Comparison of ENCODE assay signal across 8 mouse cellular contexts in the genomic region with DNA sequence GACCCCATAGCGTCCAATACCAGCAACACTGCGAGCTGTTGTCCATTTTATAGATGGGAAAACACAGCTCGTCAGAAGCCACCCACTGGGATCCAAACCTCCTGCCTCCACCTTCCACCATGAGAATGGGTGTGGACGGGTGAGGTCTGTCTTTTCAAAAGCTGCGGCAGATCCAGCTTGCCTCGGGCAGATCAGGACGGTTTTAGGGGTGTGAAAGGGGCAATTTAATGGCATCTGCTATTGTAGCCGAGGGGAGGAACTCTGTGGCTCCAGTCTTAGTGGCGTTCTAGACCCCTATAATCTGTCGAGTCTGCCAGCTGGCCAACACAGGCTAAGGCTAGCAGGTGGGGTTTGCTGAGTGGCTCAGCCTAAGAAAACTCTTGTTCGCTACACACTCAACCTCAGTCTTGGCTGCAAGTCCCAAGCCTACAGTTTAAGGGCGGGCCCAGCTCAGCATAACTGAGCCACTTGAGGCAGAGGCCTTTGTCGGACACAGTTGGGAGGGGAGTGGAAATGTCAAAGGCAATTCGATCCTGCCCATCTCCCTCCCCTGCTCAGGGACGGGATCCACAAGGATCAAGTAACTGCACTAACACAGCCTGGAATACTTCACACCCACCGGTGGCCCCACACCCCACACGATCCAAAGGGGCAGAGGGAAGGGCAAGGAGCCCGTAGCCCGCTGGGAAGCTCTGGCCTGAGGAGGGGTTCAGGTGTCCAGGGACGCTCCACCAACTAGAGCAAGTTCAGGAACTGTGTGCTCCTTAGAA. TPM values are rescaled to one million over a fixed set of nuclear protein-coding genes. Genes with fewer than 3 reads are reported as not detected.
DNase-seq lines count a peak whose midpoint lies in the region; ATAC-seq and TF ChIP-seq lines count a peak whose summit lies in the region.

No protein-coding gene starts in this region.

- ATAC-seq in G1E (ENCODE audit: extremely low read depth, insufficient number of reproducible peaks, low FRiP score, poor library complexity, severe bottlenecking) = no peak
- ATAC-seq in forebrain, postnatal 0 days = peak; percentile 1; the same call in 1 of the 2 replicates
- ATAC-seq in limb, embryonic 14.5 days (ENCODE audit: low FRiP score, low read depth) = peak; percentile 34
- ATAC-seq in midbrain, embryonic 16.5 days = peak; percentile 43
- no peak for ATAC-seq in erythroid progenitor cell, adult 5-6 weeks (replicated peaks; ENCODE audit: low FRiP score, poor library complexity, severe bottlenecking)

- DNase-seq in adrenal gland, postnatal 10 days = peak; percentile 50
- DNase-seq in adrenal gland, adult 8-10 months = no peak
- DNase-seq in G1E (ENCODE audit: low spot score) = peak; percentile 21
- no peak for DNase-seq in forebrain, postnatal 0 days
- no peak for DNase-seq in limb, embryonic 14.5 days (ENCODE audit: low spot score)
- DNase-seq in spleen, adult 12 weeks (ENCODE audit: low spot score) = no peak

- H3K27me3 ChIP-seq in G1E (ENCODE audit: insufficient read depth, low read length) = peaks cover 6% of the 10 kb centered on the region
- H3K27me3 ChIP-seq in forebrain, postnatal 0 days (ENCODE audit: insufficient read depth, low read length) = peaks cover 27% of the 10 kb centered on the region
- H3K27me3 ChIP-seq in limb, embryonic 14.5 days (ENCODE audit: control insufficient read depth, insufficient read depth, low read length) = peaks cover 51% of the 10 kb centered on the region
- H3K27me3 ChIP-seq in midbrain, embryonic 16.5 days (ENCODE audit: control insufficient read depth, insufficient read depth, low read depth, low read length) = peaks cover 40% of the 10 kb centered on the region

- TF ChIP-seq POLR2A in limb, embryonic 14.5 days (IDR thresholded peaks at IDR 0.05; ENCODE audit: borderline replicate concordance, extremely low read depth, insufficient read depth, insufficient read length) = no peak

- H3K4me2 ChIP-seq in forebrain, postnatal 0 days (ENCODE audit: low read depth) = peak overlapping the region; percentile 56
- H3K4me2 ChIP-seq in limb, embryonic 14.5 days (replicated peaks; ENCODE audit: low read depth, low read length, severe bottlenecking) = peak overlapping the region; percentile 60
- peak overlapping the region; percentile 55 for H3K4me2 ChIP-seq in midbrain, embryonic 16.5 days (ENCODE audit: low read length)

- H3K27ac ChIP-seq in forebrain, postnatal 0 days (ENCODE audit: low read depth, low read length) = no peak overlapping the region
- H3K27ac ChIP-seq in limb, embryonic 14.5 days (replicated peaks; ENCODE audit: low read depth, low read length) = 0 out of 2 replicates have a peak overlapping the region, but pooled peaks have one; percentile 26
- peak overlapping the region; percentile 36 for H3K27ac ChIP-seq in midbrain, embryonic 16.5 days (ENCODE audit: low read length)

- TF ChIP-seq CTCF in G1E (IDR thresholded peaks at IDR 0.05; ENCODE audit: low read depth, low read length) = no peak
- no peak for TF ChIP-seq CTCF in forebrain, postnatal 0 days (IDR thresholded peaks at IDR 0.05; ENCODE audit: low read depth)

- peaks cover 38% of the 10 kb centered on the region for H3K36me3 ChIP-seq in G1E (replicated peaks)
- no peaks in the 10 kb centered on the region for H3K36me3 ChIP-seq in forebrain, postnatal 0 days (ENCODE audit: insufficient read depth)
- H3K36me3 ChIP-seq in limb, embryonic 14.5 days (ENCODE audit: control insufficient read depth, insufficient read depth, low read length) = no peaks in the 10 kb centered on the region
- no peaks in the 10 kb centered on the region; the same call in 1 of the 2 replicates for H3K36me3 ChIP-seq in midbrain, embryonic 16.5 days (ENCODE audit: control insufficient read depth, insufficient read depth, low read length)

- peaks cover 19% of the 10 kb centered on the region for H3K9me3 ChIP-seq in G1E (replicated peaks)
- no peaks in the 10 kb centered on the region for H3K9me3 ChIP-seq in forebrain, postnatal 0 days (ENCODE audit: low read length)
- no peaks in the 10 kb centered on the region for H3K9me3 ChIP-seq in limb, embryonic 14.5 days (ENCODE audit: control insufficient read depth, low read length)
- H3K9me3 ChIP-seq in midbrain, embryonic 16.5 days (replicated peaks; ENCODE audit: control insufficient read depth, low read length, poor library complexity, severe bottlenecking) = no peaks in the 10 kb centered on the region

- peaks cover 52% of the 10 kb centered on the region for H3K4me1 ChIP-seq in G1E (ENCODE audit: insufficient read depth, low read depth, low read length)
- H3K4me1 ChIP-seq in forebrain, postnatal 0 days (ENCODE audit: insufficient read depth) = 0 out of 2 replicates have a peak, but pooled peaks cover 9% of the 10 kb centered on the region
- H3K4me1 ChIP-seq in limb, embryonic 14.5 days (ENCODE audit: control insufficient read depth, insufficient read depth, low read length) = peaks cover 25% of the 10 kb centered on the region
- peaks cover 13% of the 10 kb centered on the region; the same call in 1 of the 2 replicates for H3K4me1 ChIP-seq in midbrain, embryonic 16.5 days (ENCODE audit: control insufficient read depth, insufficient read depth, low read length)

- H3K4me3 ChIP-seq in G1E (ENCODE audit: low read depth, low read length) = peak overlapping the region; percentile 72
- H3K4me3 ChIP-seq in forebrain, postnatal 0 days (ENCODE audit: low read depth, low read length) = peak overlapping the region; percentile 33
- H3K4me3 ChIP-seq in limb, embryonic 14.5 days (replicated peaks; ENCODE audit: low read length) = peak overlapping the region; percentile 36
- peak overlapping the region; percentile 31 for H3K4me3 ChIP-seq in midbrain, embryonic 16.5 days (ENCODE audit: low read depth, low read length)

- peak overlapping the region; percentile 35 for H3K9ac ChIP-seq in forebrain, postnatal 0 days
- H3K9ac ChIP-seq in limb, embryonic 14.5 days (ENCODE audit: low read depth, low read length, severe bottlenecking) = peak overlapping the region; percentile 43
- peak overlapping the region; percentile 42 for H3K9ac ChIP-seq in midbrain, embryonic 16.5 days (ENCODE audit: low read depth, low read length)

- WGBS in forebrain, postnatal 0 days = 11% methylated on average over 20 of the region's 20 CpGs
- WGBS in limb, embryonic 14.5 days = 6% methylated on average over 20 of the region's 20 CpGs
- 10% methylated on average over 20 of the region's 20 CpGs for WGBS in midbrain, embryonic 16.5 days

RNA-seq across cellular contexts. Expression of gene AI464131, which starts 0.5 kb away (rescaled TPM):
- 10 to 100 TPM; 13.3 to 17.4 TPM for total RNA-seq in adrenal gland, postnatal 10 days (2021)
- total RNA-seq in adrenal gland, adult 8-10 months (2022) = 10 to 100 TPM in 3 of 4 experiments, 1 to 10 TPM in 1; 9.1 to 13.8 (median 10.6) TPM
- total RNA-seq in G1E (2014; fragmentation: Nextera tagmentation) (4.3 and 4.4 TPM in 2 replicates), G1E (2017) (7.0 and 7.3 TPM in 2 replicates)
- 2.2 and 3.1 TPM in 2 replicates for polyA plus RNA-seq in G1E (2012)
- total RNA-seq in forebrain, postnatal 0 days (2014; rRNA removed) = 14.7 and 16.0 TPM in 2 replicates
- 4.7 and 8.2 TPM in 2 replicates for polyA plus RNA-seq in forebrain, postnatal 0 days (2015; fragmentation: Nextera tagmentation; extraction: Ambion mirVana)
- 5.4 and 5.5 TPM in 2 replicates for polyA plus RNA-seq in limb, embryonic 14.5 days (2012; rRNA removed)
- 4.7 and 5.9 TPM in 2 replicates for polyA plus RNA-seq in limb, embryonic 14.5 days (2014; fragmentation: Nextera tagmentation; extraction: Ambion mirVana)
- polyA plus RNA-seq in midbrain, embryonic 16.5 days (2015; fragmentation: Nextera tagmentation; extraction: Ambion mirVana) = 7.4 and 11.6 TPM in 2 replicates
- not detected in 2 replicates for total RNA-seq in erythroid progenitor cell, adult 5-6 weeks (2015; ENCODE audit: low replicate concordance)
- 0.45 TPM in 1 of 2 replicates, not detected in the other for total RNA-seq in erythroid progenitor cell, adult 5-6 weeks (2017; ENCODE audit: low replicate concordance)

RNA-seq across cellular contexts. Expression of gene 1110017D15Rik, which starts 14.8 kb away (rescaled TPM):
- under 1 TPM in 1 of 2 experiments, not detected in 1; 0.45 TPM for total RNA-seq in adrenal gland, postnatal 10 days (2021)
- under 1 TPM in 2 of 4 experiments, not detected in 2; 0.38 to 0.68 TPM for total RNA-seq in adrenal gland, adult 8-10 months (2022)
- total RNA-seq in G1E (2014; fragmentation: Nextera tagmentation) (7.3 and 10.5 TPM in 2 replicates), G1E (2017) (0.22 and 1.7 TPM in 2 replicates)
- polyA plus RNA-seq in G1E (2012) = 0.08 TPM in 1 of 2 replicates, not detected in the other
- total RNA-seq in forebrain, postnatal 0 days (2014; rRNA removed) = 11.8 and 15.6 TPM in 2 replicates
- polyA plus RNA-seq in forebrain, postnatal 0 days (2015; fragmentation: Nextera tagmentation; extraction: Ambion mirVana) = 21.1 and 21.7 TPM in 2 replicates
- 0.76 and 0.78 TPM in 2 replicates for polyA plus RNA-seq in limb, embryonic 14.5 days (2012; rRNA removed)
- 0.44 and 0.50 TPM in 2 replicates for polyA plus RNA-seq in limb, embryonic 14.5 days (2014; fragmentation: Nextera tagmentation; extraction: Ambion mirVana)
- 15.1 and 18.5 TPM in 2 replicates for polyA plus RNA-seq in midbrain, embryonic 16.5 days (2015; fragmentation: Nextera tagmentation; extraction: Ambion mirVana)
- total RNA-seq in erythroid progenitor cell, adult 5-6 weeks (2015; ENCODE audit: low replicate concordance) = not detected in 2 replicates
- not detected in 2 replicates for total RNA-seq in erythroid progenitor cell, adult 5-6 weeks (2017; ENCODE audit: low replicate concordance)

RNA-seq across cellular contexts. Expression of gene Nudt2, which starts 37.4 kb away (rescaled TPM):
- 10 to 100 TPM; 30.2 to 30.9 TPM for total RNA-seq in adrenal gland, postnatal 10 days (2021)
- 10 to 100 TPM; 28.0 to 34.1 (median 32.0) TPM for total RNA-seq in adrenal gland, adult 8-10 months (2022)
- total RNA-seq in G1E (2014; fragmentation: Nextera tagmentation) = 22.5 and 26.6 TPM in 2 replicates
- 62.3 and 72.7 TPM in 2 replicates for total RNA-seq in G1E (2017)
- 5.9 and 12.4 TPM in 2 replicates for polyA plus RNA-seq in G1E (2012)
- total RNA-seq in forebrain, postnatal 0 days (2014; rRNA removed) = 56.0 and 80.3 TPM in 2 replicates
- polyA plus RNA-seq in forebrain, postnatal 0 days (2015; fragmentation: Nextera tagmentation; extraction: Ambion mirVana) = 95.5 and 101 TPM in 2 replicates
- 19.1 and 32.6 TPM in 2 replicates for polyA plus RNA-seq in limb, embryonic 14.5 days (2012; rRNA removed)
- polyA plus RNA-seq in limb, embryonic 14.5 days (2014; fragmentation: Nextera tagmentation; extraction: Ambion mirVana) = 47.7 and 52.8 TPM in 2 replicates
- 70.6 and 80.8 TPM in 2 replicates for polyA plus RNA-seq in midbrain, embryonic 16.5 days (2015; fragmentation: Nextera tagmentation; extraction: Ambion mirVana)
- total RNA-seq in erythroid progenitor cell, adult 5-6 weeks (2015; ENCODE audit: low replicate concordance) = 1.8 TPM in 1 of 2 replicates, not detected in the other
- 18.2 TPM in 1 of 2 replicates, not detected in the other for total RNA-seq in erythroid progenitor cell, adult 5-6 weeks (2017; ENCODE audit: low replicate concordance)

RNA-seq across cellular contexts. Expression of gene Kif24, which starts 37.7 kb away (rescaled TPM):
- total RNA-seq in adrenal gland, postnatal 10 days (2021) = 1 to 10 TPM; 2.8 to 4.5 TPM
- total RNA-seq in adrenal gland, adult 8-10 months (2022) = 1 to 10 TPM; 1.5 to 3.2 (median 2.0) TPM
- total RNA-seq in G1E (2014; fragmentation: Nextera tagmentation) (47.8 and 68.0 TPM in 2 replicates), G1E (2017) (16.8 and 21.6 TPM in 2 replicates)
- polyA plus RNA-seq in G1E (2012) = 5.6 and 7.0 TPM in 2 replicates
- total RNA-seq in forebrain, postnatal 0 days (2014; rRNA removed) = 2.2 and 4.2 TPM in 2 replicates
- 0.78 and 1.8 TPM in 2 replicates for polyA plus RNA-seq in forebrain, postnatal 0 days (2015; fragmentation: Nextera tagmentation; extraction: Ambion mirVana)
- 7.0 and 7.2 TPM in 2 replicates for polyA plus RNA-seq in limb, embryonic 14.5 days (2012; rRNA removed)
- polyA plus RNA-seq in limb, embryonic 14.5 days (2014; fragmentation: Nextera tagmentation; extraction: Ambion mirVana) = 4.3 and 4.6 TPM in 2 replicates
- polyA plus RNA-seq in midbrain, embryonic 16.5 days (2015; fragmentation: Nextera tagmentation; extraction: Ambion mirVana) = 2.5 and 3.0 TPM in 2 replicates
- total RNA-seq in erythroid progenitor cell, adult 5-6 weeks (2015; ENCODE audit: low replicate concordance) = 80.0 and 122 TPM in 2 replicates
- 92.7 and 96.0 TPM in 2 replicates for total RNA-seq in erythroid progenitor cell, adult 5-6 weeks (2017; ENCODE audit: low replicate concordance)

Comparison
In these comparisons a context has a peak if more than half of its experiments do, and no peak if none do; other contexts are left out.
1. DNase-seq: peak in adrenal gland, postnatal 10 days (single experiment) and G1E (single experiment); none in adrenal gland, adult 8-10 months (single experiment), forebrain, postnatal 0 days (single experiment), limb, embryonic 14.5 days (single experiment) and spleen, adult 12 weeks (single experiment).
2. ATAC-seq: peak in forebrain, postnatal 0 days (single experiment), limb, embryonic 14.5 days (single experiment) and midbrain, embryonic 16.5 days (single experiment); none in G1E (single experiment) and erythroid progenitor cell, adult 5-6 weeks (single experiment).
3. Peak in every context shown above with its lines, with median percentiles within 50 percentile points of each other: H3K4me3 ChIP-seq, H3K4me2 ChIP-seq and H3K9ac ChIP-seq.